Mouse (Mus musculus) hematopoietic stem cell, adult 5-6 weeks (primary cell): ENCODE measurements at regions not wholly inside any gene's neighbourhood (a gene's known extent, or its start where the extent isn't known, plus 50 kb on each side); places are given as distances from the start of the nearest gene placed in this dataset.

Experiments used
- ATAC-seq, 2 experiments: fragments of 125-278 bp in 1 of 2; replicated peaks in 1 of 2; 2 replicates each; pipeline ENCODE4 v1.8.0; 2016 to 2017; ENCODE audit warnings: inconsistent platforms in 2 of 2, mild to moderate bottlenecking in 2 of 2, moderate number of reproducible peaks in 2 of 2, low read depth in 1 of 2, moderate TSS enrichment in 1 of 2; ENCODE audit not compliant: low FRiP score in 2 of 2, poor library complexity in 2 of 2, severe bottlenecking in 2 of 2, insufficient read depth in 1 of 2, low TSS enrichment in 1 of 2

DNA sequence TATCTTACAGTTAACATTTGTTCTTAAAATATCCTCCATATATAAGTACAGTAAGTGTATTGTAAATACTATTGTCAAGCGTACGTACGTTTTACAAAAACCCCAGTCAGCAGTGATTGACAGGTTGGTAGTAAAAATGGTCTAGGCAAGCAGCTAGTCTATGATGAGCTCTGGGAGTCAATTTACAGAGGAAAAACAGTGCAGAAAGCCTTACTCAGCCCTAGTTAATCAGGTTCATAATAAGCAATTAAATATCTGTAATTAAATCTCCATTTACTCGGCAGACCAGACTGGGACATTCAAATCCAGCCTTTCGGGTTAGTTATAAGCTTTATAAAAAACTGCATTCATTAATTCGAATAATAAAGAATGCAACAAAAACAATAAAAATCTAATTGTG lies 394.7 kb downstream of the Atp6ap1l start:
- no peak for ATAC-seq

DNA sequence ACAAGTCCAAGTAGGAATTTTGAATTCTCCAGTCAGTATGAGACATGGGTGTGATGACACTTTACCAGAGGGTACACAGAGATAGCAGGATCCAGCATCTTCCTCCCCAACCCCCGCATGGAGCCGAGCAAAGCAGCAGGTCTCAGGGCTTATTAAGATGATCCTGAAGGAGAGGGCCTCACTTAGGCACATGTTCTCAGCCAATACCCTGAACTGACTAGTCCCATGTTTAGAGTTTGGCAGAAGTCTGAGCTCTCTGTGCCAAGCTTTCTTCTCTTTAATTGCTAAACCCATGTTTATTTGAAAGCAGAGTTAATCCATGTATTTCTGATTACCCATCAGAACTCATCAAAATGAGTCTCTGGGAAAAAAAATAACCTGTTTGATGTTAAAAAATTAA lies 402.0 kb downstream of the Atp6ap1l start:
- no peak for ATAC-seq

DNA sequence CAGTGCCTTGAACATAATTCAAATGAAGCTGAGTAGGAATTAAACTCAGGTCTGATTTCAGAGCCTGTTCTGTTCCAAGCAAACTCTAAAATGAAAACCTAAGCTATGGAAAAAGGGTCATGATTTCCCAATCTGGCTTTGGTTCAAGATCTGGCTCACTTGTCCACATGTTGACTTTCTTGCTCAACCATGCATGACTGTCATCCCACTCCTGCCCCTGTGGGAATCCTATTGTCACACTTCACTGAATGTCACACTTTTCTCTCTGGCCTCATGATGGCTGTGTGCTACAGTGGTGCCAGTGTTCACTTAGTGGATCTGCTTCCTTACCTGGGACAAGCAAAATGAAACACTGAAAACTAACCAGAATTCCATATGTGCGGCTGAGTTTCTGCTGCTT lies 403.0 kb downstream of the Atp6ap1l start:
- no peak for ATAC-seq

DNA sequence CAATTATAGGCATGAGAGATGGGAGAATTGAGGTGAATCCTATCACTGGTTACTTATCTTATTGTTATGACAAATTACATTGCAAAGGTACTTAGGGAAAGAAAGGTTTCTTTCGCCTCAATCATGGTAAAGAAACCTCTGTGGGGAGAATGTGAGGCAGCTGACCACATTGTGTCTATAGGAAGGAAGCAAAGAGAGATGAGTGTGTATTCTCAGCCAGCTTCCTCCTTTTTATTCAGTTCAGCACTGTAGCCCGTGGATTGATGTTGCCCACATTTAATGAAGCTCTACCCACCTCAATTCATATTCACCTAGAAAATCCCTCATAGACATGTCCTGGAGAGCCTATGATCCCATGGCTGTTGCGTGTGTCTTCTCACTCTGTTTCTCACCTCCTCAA lies 406.2 kb downstream of the Atp6ap1l start:
- ATAC-seq: peak; percentile 74 to 75

DNA sequence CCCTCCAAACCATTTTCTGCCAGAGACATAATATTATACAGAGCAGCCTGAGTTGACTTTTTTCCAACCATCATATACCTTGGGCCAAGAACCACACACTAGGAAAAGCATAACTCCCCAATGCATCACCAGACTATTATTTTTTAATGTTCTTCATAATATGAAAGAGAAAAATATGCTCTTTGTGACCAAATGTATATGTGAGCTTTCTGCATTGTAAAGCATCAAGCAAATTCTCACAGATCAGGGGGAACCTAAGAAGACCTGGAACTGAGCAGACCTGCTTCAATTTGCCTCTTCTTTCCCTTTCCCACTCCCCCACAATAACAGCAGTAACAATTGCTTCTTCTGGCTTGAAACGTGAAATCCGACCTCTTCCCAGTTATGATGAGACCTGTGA lies 407.6 kb downstream of the Atp6ap1l start:
- ATAC-seq: no peak

DNA sequence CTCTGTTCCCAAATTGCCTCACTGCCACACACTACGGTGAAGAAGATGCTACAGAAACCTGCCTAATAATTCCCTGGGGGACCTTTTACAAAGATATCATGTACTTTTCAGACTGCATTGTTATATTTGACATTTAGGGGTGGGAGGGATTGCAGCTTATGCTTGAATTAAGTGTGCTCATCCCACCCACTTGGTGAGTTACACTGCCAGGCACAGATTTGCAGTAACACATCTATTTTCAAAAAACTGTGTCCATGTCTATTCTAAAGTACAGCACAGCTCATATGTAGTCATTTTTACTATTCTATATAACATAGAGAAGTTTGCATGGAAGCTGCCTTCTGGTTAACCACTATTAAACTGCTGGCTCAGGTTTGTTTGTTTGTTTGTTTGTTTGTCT lies 404.3 kb upstream of the Xrcc4 start:
- ATAC-seq: no peak

DNA sequence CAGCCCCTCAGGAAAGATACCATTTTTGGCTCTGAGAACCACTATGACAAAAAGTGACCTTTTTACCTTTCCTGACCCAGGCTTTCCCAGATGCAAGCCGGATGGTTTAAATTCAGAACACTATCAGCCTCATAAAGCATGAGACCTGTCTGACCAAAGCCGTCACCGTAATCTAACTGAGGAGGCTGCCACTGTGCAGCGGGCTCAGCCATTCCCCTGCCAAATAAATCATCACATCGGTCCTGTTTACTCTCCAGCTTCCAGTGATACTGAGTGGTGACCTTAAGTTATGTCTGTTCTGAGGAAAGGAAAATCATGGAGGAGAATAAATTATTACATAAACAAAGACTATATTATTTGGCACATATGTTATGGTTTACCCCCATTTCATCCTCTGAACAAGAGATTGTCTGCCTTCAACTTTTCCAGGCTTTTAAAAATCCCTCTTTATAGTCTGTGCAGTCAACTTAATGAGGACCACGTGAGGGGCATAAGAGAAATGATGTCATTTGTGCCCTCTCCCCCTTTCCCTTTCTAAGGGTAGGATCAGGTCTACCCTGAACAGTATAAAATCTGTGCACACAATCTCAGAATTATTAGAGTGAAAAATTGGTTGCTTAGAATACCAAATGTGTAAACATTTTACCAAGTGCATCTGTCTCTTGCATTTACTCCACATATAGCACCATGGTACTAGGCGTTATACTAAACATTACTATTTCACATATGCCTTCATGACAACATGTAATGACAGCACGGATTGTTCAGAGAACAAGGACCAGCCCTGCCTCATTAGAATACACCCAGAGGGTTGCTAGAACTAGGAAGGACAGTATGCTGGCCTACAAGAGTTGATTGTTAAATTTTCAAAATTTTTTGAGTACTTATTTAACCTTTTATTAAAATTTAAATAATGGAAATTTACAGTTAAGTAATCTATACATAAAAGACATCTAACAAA lies 401.9 kb upstream of the Xrcc4 start:
- ATAC-seq: no peak

DNA sequence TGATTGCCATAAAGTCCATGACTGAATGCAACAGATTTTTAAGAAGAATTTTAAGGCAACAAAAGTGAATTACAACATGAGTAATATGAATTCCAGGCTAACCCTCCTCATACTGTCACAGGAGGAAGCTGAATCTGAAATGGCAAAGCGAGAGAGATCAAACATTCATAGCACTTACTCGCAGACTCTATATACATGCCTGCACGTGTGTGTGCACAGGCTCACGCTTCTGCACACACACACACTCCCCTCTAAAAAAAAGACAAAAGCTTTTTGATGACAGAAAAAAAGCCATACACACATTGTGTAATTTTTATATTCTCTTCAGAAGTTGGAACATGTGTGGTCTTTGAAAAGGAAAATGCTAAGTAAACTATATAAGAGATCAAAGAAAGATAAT lies 391.1 kb upstream of the Xrcc4 start:
- ATAC-seq: no peak

DNA sequence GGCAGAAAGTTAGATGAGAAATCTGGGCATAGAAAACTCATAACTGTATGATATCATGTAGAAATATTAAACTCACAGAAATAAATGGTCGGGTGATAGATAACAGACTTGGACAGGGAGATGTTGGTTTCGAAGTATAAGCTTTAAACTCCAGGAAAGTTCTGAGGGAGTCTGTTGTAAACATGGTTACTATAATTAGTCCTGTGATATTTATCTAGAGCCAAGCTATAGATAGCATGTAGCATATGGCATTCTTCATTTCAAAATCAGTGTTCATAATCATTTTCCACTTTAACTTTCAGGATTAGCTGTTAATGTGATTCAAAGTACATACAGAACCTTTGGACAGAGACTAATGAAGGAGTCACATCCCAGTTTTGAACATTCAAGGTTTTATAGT lies 387.5 kb upstream of the Xrcc4 start:
- ATAC-seq: no peak

DNA sequence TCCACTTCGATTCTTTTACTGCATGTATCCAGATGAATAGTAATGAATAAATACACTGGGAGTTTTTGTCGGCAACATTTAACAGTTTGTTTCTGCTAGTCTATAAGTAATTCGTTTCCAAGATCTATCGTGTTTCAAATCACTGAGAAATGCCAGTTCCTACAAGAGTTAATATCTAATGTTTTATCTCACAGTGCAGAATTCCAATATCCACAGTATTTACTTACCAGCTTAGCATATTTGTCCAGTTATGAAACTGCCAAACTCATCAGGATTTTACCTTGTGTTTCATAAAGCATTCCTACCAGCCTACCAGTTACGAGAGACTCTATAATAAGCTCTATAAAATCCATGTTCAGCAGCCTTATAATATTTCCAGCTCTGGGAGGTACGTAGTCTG lies 385.1 kb upstream of the Xrcc4 start:
- ATAC-seq: no peak

DNA sequence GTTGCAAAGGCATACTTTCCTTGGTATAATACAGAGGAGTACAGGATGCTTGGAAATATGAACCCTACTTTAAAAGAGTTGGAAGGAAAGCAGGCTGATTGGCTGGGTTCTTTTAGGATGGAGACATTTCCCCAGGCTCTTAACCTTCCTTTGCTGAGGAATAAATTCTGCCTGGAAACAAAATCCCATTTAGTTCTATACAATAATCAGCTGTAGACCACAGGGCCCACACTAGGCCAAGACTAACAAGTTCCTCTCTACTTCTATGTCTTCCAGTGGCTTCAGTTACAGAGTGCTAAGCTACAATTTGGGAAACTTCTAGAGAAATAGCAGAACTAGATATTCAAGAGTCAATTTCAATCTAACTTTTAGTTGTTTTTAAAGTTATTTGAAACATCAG lies 384.6 kb upstream of the Xrcc4 start:
- no peak for ATAC-seq

DNA sequence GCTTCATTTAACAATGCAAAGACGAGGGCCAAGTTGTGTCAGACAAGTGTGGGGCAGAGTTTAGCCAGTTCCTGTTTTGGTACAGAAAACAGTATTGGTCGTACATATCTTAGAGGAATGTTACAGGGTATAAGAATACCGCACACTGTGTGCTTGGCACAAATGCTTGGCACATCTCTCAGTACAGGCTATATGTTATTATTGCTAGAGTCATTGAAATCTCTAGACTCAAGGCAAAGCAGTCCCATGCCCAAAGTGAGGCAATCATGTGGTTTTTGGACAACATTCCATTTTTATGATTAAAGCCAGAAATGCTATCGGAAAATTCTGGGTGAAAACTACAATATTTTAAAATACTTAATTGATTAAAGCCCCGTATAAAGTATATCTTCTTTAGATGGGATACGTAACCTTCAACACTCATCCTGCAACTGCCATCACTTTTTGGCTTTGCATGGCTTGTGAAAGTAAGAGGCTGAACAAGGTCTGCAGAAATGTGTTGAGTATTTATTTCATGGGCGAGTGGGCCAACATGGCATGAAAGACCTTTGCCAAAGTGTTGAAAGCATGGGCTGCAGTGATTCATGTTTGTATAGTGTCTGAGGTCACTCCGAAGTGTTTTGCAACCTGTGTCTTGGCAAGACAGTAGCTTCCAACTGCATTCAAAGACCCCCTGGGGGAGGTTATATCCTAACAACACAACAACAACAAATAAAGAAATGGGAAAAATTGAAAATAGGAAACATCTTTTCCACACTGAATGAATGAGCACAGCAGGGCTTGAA lies 383.8 kb upstream of the Xrcc4 start:
- no peak for ATAC-seq

DNA sequence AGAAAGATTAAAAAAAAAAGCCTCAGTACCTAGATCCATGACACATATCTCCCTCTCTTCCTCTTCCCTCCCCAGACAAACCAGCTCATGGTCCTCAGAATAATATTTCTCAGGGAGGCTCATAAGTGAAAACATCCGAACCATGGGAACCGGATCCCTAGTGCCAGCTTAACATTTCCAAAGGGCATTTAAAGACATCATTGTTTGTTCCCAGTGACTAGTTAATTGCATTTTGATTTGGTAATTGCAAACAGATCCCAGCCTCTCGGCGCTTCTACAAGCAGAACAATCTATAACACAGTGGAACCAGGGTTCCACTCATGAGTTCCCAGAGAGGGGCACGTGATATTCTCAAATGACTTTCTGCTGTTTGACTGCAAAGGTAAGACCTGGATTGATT lies 376.7 kb upstream of the Xrcc4 start:
- ATAC-seq: no peak

DNA sequence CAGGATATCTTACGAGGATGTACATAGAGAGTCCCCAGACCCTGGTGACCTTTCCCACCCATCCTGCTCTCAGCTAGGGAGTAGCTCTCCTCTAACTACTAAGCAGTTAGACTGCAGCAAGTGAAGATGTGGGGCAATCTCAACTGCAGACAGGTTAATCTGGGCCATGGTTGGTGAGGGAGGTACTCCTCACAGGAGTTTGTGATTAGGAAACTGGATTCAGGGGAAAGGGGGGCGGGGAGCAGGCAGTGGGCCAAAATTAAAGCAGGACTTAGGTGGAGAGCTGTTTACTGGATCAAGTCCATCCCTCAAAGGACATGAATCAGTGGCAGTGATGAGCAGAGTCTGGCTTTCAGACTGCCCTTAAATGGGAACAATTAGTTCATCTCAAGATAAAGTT lies 374.6 kb upstream of the Xrcc4 start:
- no peak for ATAC-seq

DNA sequence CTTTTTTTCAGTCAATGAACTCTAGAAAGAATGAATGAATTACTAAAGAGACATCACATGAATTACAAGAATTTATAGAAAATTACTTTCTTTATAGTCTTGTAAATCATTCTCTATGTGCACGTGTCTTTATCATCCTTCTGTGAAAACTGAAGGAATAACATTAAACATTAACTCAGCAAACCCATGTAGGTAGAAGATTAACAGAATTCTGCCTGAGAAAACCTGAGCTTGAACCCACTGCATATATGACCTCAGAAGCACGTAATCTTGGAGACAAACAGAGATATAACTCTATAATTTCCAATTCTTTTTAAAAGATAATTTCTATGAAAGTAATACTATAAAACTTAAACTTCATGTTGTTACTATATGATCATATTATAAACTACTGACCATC lies 374.0 kb upstream of the Xrcc4 start:
- no peak for ATAC-seq

DNA sequence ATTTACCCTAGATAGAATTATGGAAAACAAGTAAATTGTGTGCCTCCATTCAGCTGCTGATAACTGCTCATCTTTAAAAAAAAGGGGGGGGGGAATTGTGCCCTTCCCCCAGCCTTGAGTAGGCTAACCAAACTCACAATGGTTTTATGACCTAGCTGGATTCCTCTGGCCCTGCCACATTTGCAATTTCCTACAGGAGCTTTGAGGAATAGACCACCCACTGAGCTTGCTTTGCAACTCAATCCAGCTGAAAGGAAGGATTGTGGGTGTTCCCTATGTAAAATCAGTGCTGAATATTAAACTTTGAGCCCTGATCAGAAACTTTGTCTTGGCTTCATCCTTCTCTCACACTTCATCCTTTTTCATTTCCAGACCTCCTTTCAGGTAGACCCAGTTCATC lies 365.2 kb upstream of the Xrcc4 start:
- ATAC-seq: no peak

DNA sequence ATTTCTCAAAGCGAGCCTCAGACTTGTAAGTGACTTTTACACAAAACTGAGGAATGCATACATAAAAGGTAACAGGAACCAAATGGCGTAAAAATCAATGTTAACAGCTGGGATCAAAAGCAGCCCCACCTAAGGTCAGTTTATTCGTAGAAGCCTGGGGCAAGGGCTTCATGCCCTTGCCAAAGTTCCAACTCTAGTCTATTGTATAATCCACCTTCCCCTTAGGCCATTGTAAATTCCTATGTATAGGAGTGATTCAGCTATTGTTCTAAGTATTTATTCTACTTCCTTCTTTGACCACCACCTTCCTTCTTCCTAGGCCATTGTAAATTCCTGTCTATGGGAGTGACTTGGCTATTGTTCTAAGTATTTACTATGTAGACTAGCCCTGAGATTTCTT lies 337.5 kb upstream of the Xrcc4 start:
- no peak for ATAC-seq

DNA sequence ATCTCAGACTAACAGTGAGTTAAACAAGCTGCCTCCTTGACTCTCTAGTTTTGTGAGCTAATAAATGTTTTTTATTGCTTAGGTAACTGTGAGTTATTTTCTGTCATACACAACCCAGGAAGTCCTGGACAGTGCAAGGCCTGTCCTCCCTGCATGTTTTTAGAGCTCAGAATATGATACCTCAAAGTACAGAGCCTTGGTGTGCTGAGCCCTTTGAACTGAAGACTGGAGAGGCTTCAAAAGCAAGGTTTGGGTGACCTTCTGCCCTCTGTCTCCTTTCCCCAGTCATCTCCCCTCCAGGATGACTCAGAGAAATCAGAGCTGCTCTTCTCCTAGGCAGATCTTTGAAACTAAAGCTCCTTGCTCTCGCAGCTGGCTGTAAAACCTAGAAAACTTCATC lies 336.0 kb upstream of the Xrcc4 start:
- ATAC-seq: no peak

DNA sequence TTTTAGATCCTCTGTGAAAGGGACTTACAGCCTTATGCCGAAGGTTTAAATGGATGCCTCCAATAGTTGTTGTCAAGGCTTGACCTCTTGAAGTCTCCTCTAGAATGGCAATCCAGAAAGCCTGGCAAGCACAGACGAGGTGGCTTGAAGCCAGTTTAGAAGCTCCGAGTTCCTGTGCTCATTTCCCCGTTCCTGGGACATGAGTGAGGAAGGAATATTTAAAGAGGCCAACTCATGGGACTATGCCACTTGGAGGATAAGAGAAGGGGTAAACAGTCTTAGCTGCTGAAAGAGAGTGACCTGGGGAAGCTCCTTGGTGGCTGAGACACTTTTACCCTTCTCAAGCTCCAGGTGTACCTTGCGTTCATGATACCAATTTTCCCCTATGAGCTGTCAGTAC lies 335.1 kb upstream of the Xrcc4 start:
- ATAC-seq: no peak
